Mouse (Mus musculus) left cerebral cortex, postnatal 36 days (tissue): ENCODE data around the gene Reg3b. TPM values are rescaled to one million over a fixed set of nuclear protein-coding genes. Genes with fewer than 3 reads are reported as not detected.
"Not testable (repeated sequence)": the region's sequence is repeated elsewhere in the genome, so short reads cannot be mapped to it uniquely, and the experiment has no call there.

ENCODE experiments used
- DNase-seq, 2 experiments: peaks; one replicate each; pipeline ENCODE4 v3.0.0; 2021 to 2022; ENCODE audit warnings: low spot score in 2 of 2, mixed read lengths in 1 of 2
- intact Hi-C: fragments of 180-260 bp; cut with DNase I; formaldehyde crosslinking; loops from one replicate; pipeline ENCODE4 v1.15.1; 2025
- total RNA-seq, 2 experiments: library from RNA; stranded (reverse); gene quantifications; 2 replicates each; pipeline ENCODE4 v1.2.3; 2021

The Reg3b gene
- under 1 TPM in 1 of 2 experiments, not detected in 1; 0.42 TPM for total RNA-seq

DNA sequence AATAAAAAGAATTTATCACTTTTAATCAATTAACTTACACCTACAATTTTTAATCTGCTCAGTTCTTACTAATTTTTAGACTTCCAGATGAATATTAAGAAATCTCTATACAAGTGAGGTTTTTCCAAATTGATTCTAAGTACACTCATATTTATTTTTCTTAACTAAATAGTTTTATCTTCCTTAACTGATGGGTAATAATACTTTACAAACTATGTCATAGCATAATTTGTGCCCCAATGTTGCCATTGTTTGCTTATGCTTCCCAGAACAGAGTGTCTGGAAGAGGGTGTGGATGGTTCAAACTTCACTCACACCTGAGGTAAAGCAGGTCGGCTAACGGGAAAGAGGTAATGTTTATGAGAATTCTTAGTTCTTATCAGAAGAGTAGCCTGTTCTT is at the start of gene Reg3b:
Reg3b (plus strand) TSS at position 301 of the 400 bp plus-strand sequence.
- DNase-seq, result no peak
- intact Hi-C loops, result no loop called here

DNA sequence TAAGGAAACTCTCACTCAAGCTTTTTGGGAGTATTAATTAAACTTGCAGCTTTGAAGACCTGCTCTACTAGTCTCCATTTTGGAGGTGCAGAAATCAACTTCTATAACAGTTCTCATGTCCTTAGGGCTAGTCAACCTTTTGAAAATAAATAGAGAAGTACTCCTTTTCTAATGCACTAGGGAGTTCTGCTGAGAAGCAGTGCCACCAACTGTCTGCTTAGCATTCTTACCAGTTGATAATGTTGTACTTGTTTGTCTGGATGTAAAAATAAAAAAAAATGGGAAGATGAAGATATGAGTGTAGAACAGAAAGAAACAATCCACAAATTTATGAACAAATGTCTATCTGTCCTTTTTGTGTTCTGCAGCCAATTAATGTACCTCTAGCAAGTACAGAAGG is 42.7 kb upstream of the Reg3b start:
- DNase-seq, result no peak

DNA sequence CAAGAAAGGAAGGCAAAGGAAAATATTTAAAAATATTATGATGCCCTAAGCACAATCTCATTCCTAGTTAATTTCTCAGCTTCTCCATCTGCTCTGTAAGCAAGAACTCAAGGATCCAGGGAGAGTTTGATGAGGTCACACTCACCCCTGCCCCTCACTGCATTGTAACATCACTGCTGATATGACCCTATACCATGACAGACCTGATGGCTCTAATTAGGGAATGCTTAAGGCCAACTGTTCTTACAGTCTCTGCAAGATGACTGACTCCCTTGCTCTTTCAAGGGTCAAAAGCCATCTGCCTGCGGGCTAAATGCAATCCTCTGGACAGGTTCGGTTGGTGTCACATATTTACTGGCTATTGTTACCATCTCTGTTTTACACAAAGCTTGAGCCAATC is 41.3 kb upstream of the Reg3b start:
- no peak for DNase-seq
- intact Hi-C loops, result loop anchor here (5.0 kb wide), 1 partner anchor 682 kb away; no protein-coding TSS in a partner anchor

More for the DNA sequence above, 42.7 kb upstream of the Reg3b start:
- intact Hi-C loops, result loop anchor here (5.0 kb wide), 1 partner anchor 680 kb away; no protein-coding TSS in a partner anchor

DNA sequence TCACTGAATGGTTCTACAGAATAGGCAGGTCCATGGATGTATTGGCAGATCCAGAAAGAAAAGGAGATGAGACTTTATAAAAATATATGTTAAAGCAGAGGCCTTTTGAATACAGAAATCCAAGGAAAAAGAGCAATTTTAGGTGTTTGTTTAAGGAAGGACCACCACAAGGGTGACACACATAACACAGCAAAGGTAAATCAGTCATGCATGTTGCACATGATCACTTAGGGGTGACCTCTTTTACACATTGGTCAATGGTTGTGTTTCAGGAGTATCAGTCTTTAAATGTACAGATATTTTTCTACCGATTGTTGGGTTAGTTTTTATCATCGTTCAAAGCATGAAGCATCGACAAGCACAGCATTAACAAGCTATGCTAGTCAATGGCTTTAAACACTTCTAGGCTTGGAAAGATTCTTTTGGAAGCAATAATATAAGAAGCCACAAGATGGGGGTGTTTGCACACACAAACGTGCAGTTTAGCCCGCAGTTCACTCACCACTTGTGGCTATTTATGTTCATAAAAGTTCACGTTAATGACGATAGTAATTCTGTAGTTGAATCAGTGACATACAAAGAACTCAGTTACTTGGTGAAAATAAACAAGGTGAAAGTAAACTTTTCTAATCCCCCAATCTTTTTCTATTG is 38.4 kb upstream of the Reg3b start:
- DNase-seq, result no peak
- intact Hi-C loops, result loop anchor here (1.0 to 2.0 kb wide), 2 partner anchors 131 to 182 kb away; no protein-coding TSS in a partner anchor

DNA sequence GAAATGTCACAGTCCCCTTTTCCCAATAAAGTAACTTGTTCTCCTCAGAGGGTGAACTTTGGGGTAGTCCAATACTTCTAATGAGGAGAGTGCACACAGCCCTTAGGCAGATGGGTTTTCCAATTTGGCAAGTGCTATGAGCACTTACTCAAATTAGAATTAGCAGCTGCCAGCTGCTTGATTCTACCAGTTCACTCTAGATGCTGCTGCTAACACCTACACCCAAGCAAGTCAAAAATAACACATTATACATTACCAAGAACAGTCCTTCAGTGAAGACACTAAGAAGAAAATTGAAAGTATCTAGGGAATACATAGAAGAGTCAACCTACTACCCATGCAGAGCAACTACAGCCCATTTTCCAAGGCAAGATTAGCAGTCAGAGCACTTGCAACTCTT is 30.2 kb upstream of the Reg3b start:
- peak; percentile 7 to 22 for DNase-seq
- intact Hi-C loops, result no loop called here

DNA sequence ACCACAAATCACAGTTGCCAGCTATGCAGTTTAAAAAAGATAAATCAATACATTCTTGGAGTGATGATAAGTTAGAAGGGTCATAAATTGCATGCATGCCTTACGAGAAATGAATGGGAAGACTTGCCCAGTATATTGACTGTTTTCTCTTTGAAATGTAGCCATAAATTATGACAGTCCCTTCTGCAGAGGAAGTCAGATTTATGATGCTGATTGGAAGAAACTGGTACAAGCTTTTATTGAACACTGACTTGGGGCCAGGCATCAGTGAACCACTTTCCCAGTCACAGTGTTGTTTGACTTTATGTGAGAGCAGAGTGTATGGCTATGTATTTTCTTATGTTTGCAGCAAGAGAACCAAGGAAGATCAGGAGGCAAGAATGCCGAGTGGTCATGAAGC is 28.8 kb upstream of the Reg3b start:
- intact Hi-C loops, result no loop called here
- DNase-seq, result no peak

DNA sequence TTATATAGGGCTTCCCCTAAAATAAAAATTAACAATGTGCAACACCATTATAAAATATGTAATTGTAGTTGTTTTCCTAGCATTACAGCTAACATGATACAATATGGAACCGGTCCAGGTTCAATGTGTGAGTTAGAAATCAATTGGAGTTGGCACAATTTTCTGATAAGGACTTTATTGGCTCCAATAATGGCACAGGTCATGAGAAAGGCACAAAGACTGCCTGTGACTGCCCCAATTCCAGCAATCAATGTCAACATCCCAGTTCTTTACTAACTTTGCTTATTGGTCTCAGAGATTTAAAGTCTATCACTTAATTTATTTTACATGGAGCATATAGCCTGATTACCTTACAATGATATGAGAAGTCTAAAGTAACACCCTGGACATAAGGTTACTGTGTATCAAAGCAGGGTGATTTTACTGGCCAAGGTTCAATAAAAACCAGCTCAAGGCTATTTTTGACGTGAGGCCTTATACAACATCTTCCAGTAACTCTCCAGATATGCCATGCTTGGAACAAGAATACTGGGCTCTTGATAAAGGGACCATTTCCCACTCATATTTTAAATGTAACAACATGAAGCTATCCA is 8.4 kb upstream of the Reg3b start:
- intact Hi-C loops, result no loop called here

DNA sequence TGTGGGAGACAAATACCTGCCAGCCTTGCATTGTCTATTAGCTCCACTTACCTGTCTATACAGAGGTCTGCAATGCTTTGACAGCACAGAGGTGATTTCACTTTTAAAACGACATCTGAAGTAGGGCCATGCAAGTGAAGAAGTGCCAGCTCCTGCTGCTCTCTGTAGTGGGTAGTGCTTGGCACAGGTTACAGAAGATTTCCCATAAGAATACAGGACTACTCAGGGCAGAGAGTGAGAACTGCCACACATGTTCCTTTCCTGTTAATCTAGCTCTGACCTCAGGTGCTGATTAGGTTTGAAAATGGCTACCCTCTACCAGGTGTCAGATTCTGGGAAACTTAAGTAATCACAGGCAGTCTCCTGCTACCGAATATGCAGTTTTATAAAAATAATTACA is 8.3 kb downstream of the Reg3b start, which contains the start of gene Reg3d:
Reg3d (minus strand) TSS at position 101 of the 400 bp plus-strand sequence.
- intact Hi-C loops, result no loop called here
- DNase-seq, result no peak

More for the DNA sequence above, 8.4 kb upstream of the Reg3b start:
- DNase-seq, result no peak

DNA sequence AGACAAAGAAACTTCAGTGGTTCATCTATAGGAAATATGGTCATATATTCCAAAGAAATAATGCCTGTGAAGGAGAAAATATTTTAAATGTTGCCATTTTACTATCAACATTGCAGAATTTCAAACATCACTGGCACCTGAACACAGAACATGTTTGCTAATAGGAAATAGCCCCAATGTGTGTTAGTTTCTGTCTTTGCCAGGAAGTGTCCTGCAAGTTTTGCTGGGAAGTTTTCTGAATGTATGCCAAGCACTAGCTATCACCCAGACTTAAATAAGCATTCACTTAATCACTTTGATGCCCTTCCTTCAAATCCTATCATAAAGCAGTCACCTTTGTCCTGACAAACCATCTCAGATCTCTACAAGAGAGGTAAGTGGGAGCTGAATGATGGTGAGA is 10.0 kb downstream of the Reg3b start, which contains the start of gene Reg3a:
Reg3a (plus strand) TSS at position 301 of the 400 bp plus-strand sequence.
- intact Hi-C loops, result no loop called here
- DNase-seq, result no peak

DNA sequence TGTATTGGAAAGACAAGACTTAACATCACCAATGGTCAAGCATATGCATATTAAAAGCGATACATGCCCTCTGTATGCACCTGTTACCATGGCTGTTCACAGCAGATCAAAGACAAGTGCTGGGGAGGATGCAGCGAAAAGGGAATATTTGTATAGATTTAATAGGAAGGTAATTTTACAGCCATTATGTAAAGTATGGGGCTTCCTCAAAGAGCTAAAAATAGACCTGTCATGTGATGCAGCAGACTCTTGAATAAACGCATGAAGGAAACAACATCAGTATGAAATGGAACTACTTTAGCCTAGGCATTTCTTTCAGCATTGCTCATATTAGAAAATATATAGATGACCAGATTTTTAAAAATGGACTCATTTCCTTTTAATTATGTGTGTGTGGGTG is 15.2 kb downstream of the Reg3b start:
- no peak for DNase-seq
- intact Hi-C loops, result no loop called here

DNA sequence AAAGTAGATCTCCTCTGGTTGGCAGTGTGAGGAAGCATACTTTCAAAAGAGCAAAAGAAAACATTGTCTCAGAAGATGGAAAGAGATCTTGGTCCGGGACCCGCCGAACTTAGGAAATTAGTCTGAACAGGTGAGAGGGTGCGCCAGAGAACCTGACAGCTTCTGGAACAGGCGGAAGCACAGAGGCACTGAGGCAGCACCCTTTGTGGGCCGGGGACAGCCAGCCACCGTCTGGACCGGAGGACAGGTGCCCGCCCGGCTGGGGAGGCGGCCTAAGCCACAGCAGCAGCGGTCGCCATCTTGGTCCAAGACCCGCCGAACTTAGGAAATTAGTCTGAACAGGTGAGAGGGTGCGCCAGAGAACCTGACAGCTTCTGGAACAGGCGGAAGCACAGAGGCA is 24.9 kb downstream of the Reg3b start, which contains the start of gene Reg2:
Reg2 (plus strand) TSS at position 301 of the 400 bp plus-strand sequence.
- intact Hi-C loops, DNase-seq: not testable (repeated sequence)

DNA sequence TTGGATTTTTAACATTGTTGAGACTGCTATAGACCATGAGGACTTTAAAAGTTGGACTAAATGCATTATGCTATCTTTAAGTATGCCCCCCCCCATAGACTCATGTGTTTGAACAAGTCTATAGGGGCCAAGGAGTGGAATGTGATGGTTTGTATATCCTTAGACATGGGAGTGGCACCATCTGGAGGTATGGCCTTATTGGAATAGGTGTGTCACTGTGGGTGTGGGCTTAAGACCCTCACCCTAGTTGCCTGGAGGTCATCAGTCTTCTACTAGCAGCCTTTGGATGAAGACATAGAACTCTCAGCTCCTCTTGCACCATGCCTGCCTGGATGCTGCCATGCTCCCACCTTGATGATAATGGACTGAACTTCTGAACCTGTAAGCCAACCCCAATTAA is 52.0 kb downstream of the Reg3b start, which contains the start of gene Reg1:
Reg1 (plus strand) TSS at position 301 of the 400 bp plus-strand sequence.
- DNase-seq, intact Hi-C loops: not testable (repeated sequence)

Other genes starting within 250 kb of the Reg3b start
- not detected for gene Reg3d, start 8.2 kb downstream of the Reg3b start, total RNA-seq
- gene Reg3a, start 10.1 kb downstream of the Reg3b start, total RNA-seq, result not detected
- not detected for gene Reg2, start 25.0 kb downstream of the Reg3b start, total RNA-seq
- not detected for gene Reg1, start 52.1 kb downstream of the Reg3b start, total RNA-seq
- gene Reg3g, start 98.2 kb downstream of the Reg3b start, total RNA-seq, result not detected